Mouse (Mus musculus) CH12.LX (cell line): ENCODE measurements around the gene Mylk3.

Experiments
- CTCF ChIP-seq, 2 experiments: IDR thresholded peaks in 1 of 2; conservative IDR thresholded peaks in 1 of 2; 2 replicates each; pipeline ENCODE4 v1.5.1; 2011 to 2012; ENCODE audit warnings: low read depth in 2 of 2, low read length in 2 of 2, improper control_type of control experiment in 1 of 2, inconsistent platforms in 1 of 2, mild to moderate bottlenecking in 1 of 2, moderate library complexity in 1 of 2
- GABPA ChIP-seq: IDR thresholded peaks from 2 replicates; pipeline ENCODE4 v1.6.1; 2012; ENCODE audit warnings: low read depth, low read length, improper control_type of control experiment, inconsistent platforms; ENCODE audit not compliant: insufficient replicate concordance
- HCFC1 ChIP-seq: IDR thresholded peaks from 2 replicates; pipeline ENCODE4 v1.6.1; 2012; ENCODE audit warnings: low read depth, mild to moderate bottlenecking, inconsistent platforms, low read length, improper control_type of control experiment
- KAT2A ChIP-seq: IDR thresholded peaks from 2 replicates; pipeline ENCODE4 v1.6.1; 2012; ENCODE audit warnings: low read length, improper control_type of control experiment, inconsistent platforms; ENCODE audit not compliant: insufficient replicate concordance
- MXI1 ChIP-seq: IDR thresholded peaks from 2 replicates; pipeline ENCODE4 v1.6.1; 2011; ENCODE audit warnings: mild to moderate bottlenecking, low read depth, low read length, improper control_type of control experiment
- MYC ChIP-seq: IDR thresholded peaks from 2 replicates; pipeline ENCODE4 v1.6.1; 2011; ENCODE audit warnings: low read depth, mild to moderate bottlenecking, improper control_type of control experiment, low read length
- NELFE ChIP-seq: IDR thresholded peaks from 2 replicates; pipeline ENCODE4 v1.6.1; 2011; ENCODE audit warnings: low read depth, low read length, improper control_type of control experiment
- PAX5 ChIP-seq: IDR thresholded peaks from 2 replicates; pipeline ENCODE4 v1.6.1; 2012; ENCODE audit warnings: low read length, inconsistent platforms, mixed read lengths
- POLR2A ChIP-seq: IDR thresholded peaks from 2 replicates; pipeline ENCODE4 v1.6.1; 2011; ENCODE audit warnings: low read depth, mild to moderate bottlenecking, improper control_type of control experiment, low read length
- RAD21 ChIP-seq: IDR thresholded peaks from 2 replicates; pipeline ENCODE4 v1.6.1; 2011; ENCODE audit warnings: low read depth, mild to moderate bottlenecking, low read length, improper control_type of control experiment, moderate library complexity
- SMC3 ChIP-seq: IDR thresholded peaks from 2 replicates; pipeline ENCODE4 v1.6.1; 2011; ENCODE audit warnings: low read depth, low read length, improper control_type of control experiment
- USF1 ChIP-seq: IDR thresholded peaks from 2 replicates; pipeline ENCODE4 v1.6.1; 2014; ENCODE audit warnings: low read depth, mild to moderate bottlenecking, inconsistent platforms, low read length, improper control_type of control experiment
- USF2 ChIP-seq: conservative IDR thresholded peaks from 2 replicates; pipeline ENCODE4 v1.6.1; 2011; ENCODE audit warnings: low read depth, low read length, improper control_type of control experiment

DNA sequence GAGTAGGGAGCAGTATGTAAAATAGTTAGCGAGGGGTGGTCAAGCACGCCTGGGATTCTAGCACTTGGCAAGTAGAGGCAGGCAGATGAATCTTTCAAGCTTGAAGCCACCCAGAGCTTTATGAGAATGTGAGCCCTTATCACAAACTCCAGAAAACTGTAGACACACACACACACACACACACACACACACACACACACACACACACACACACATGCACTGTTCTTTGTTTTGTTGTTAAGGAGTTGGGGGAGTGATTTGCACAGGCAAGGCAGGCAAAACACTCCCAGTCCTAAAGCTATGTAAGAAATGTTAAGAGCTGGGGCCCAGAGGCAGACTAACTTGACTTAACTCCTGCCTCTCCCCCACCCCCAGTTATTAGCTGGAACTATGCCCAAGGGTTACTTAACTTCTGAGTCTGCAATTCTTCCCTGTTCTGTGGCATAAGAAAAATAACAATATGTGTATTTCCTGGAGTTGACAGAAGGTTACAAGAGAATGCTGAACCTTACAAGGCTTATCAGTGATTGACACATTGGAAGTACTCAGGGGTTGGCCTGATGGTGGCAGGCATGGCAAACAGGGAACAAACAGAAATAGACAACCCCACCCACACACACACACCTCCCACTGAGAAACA, 6.9 kb downstream of the Mylk3 start:
- TF ChIP-seq MYC (no peak), MXI1 (no peak), PAX5 (no peak), HCFC1 (no peak), POLR2A (no peak), RAD21 (no peak), CTCF (conservative IDR thresholded peaks at IDR 0.05 in 1 of 2, IDR thresholded peaks at IDR 0.05 in 1 of 2; ENCODE audit: low read depth in 2 of 2, low read length in 2 of 2) (no peak), SMC3 (no peak), KAT2A (no peak), NELFE (no peak), USF1 (no peak), GABPA (no peak), USF2 (no peak)
